Mouse (Mus musculus) CH12.LX (cell line): Measurements from ENCODE around the gene Dlg2. TPM values are rescaled to one million over a fixed set of nuclear protein-coding genes. Genes with fewer than 3 reads are reported as not detected.
A peak's percentile ranks its signal among the peaks of the same experiment; 100 is the strongest.

Experiments used
- DNase-seq: peaks from one replicate; pipeline ENCODE4 v3.0.0-alpha.2; 2013; ENCODE audit errors: extremely low read depth
- H3K27ac ChIP-seq: 2 replicates; pipeline ENCODE4 v1.5.1; 2012; ENCODE audit warnings: low read depth, mild to moderate bottlenecking, control low read depth, moderate library complexity; ENCODE audit not compliant: insufficient read depth
- H3K27me3 ChIP-seq: replicated peaks from 2 replicates; pipeline ENCODE3; 2012; ENCODE audit warnings: inconsistent platforms
- H3K36me3 ChIP-seq, 2 experiments: replicated peaks in 1 of 2; 2 replicates each; pipeline versions ENCODE3 to v1.6.1; 2012; ENCODE audit warnings: inconsistent platforms in 1 of 2, low read length in 1 of 2, mild to moderate bottlenecking in 1 of 2, mixed read lengths in 1 of 2, moderate library complexity in 1 of 2; ENCODE audit not compliant: control insufficient read depth in 1 of 2, insufficient read depth in 1 of 2
- H3K4me1 ChIP-seq, 2 experiments: 2 replicates each; pipeline ENCODE4 v1.6.1; 2012; ENCODE audit warnings: inconsistent platforms in 1 of 2, moderate library complexity in 1 of 2; ENCODE audit not compliant: insufficient read depth in 2 of 2, control insufficient read depth in 1 of 2
- H3K4me2 ChIP-seq: 2 replicates; pipeline ENCODE4 v1.6.1; 2012; ENCODE audit warnings: low read depth, mild to moderate bottlenecking, control low read depth; ENCODE audit not compliant: poor library complexity, insufficient read depth, severe bottlenecking
- H3K4me3 ChIP-seq, 3 experiments: fragments of 150-350 bp in 1 of 3; sonication (generic) in 1 of 3; replicated peaks in 1 of 3; 2 replicates each; pipeline versions ENCODE3 to v1.5.1; 2011 to 2012; ENCODE audit warnings: low read depth in 2 of 3, low read length in 2 of 3, mild to moderate bottlenecking in 2 of 3, moderate library complexity in 2 of 3, control low read depth in 1 of 3, improper control_type of control experiment in 1 of 3, inconsistent platforms in 1 of 3, mixed read lengths in 1 of 3; ENCODE audit not compliant: poor library complexity in 1 of 3
- H3K79me2 ChIP-seq: replicated peaks from 2 replicates; pipeline ENCODE4 v1.6.1; 2012; ENCODE audit warnings: mild to moderate bottlenecking, moderate library complexity; ENCODE audit not compliant: control insufficient read depth, poor library complexity, insufficient read depth, severe bottlenecking; ENCODE audit errors: extremely low read depth
- H3K9ac ChIP-seq: 2 replicates; pipeline ENCODE4 v1.6.1; 2012; ENCODE audit warnings: low read depth, mild to moderate bottlenecking, control low read depth, moderate library complexity; ENCODE audit not compliant: insufficient read depth
- H3K9me3 ChIP-seq: replicated peaks from 2 replicates; pipeline ENCODE3; 2012; ENCODE audit warnings: low read length, inconsistent platforms, mixed read lengths
- CHD1 ChIP-seq: IDR thresholded peaks from 2 replicates; pipeline ENCODE4 v1.6.1; 2012; ENCODE audit warnings: low read depth, low read length, improper control_type of control experiment, inconsistent platforms
- CTCF ChIP-seq, 2 experiments: IDR thresholded peaks in 1 of 2; conservative IDR thresholded peaks in 1 of 2; 2 replicates each; pipeline ENCODE4 v1.5.1; 2011 to 2012; ENCODE audit warnings: low read depth in 2 of 2, low read length in 2 of 2, improper control_type of control experiment in 1 of 2, inconsistent platforms in 1 of 2, mild to moderate bottlenecking in 1 of 2, moderate library complexity in 1 of 2
- GABPA ChIP-seq: IDR thresholded peaks from 2 replicates; pipeline ENCODE4 v1.6.1; 2012; ENCODE audit warnings: low read depth, low read length, improper control_type of control experiment, inconsistent platforms; ENCODE audit not compliant: insufficient replicate concordance
- IRF4 ChIP-seq: IDR thresholded peaks from 2 replicates; pipeline ENCODE4 v1.6.1; 2014; ENCODE audit warnings: low read depth, mild to moderate bottlenecking, inconsistent platforms, low read length, improper control_type of control experiment
- JUND ChIP-seq: conservative IDR thresholded peaks from 2 replicates; pipeline ENCODE4 v1.6.1; 2011; ENCODE audit warnings: low read depth, low read length, improper control_type of control experiment
- KAT2A ChIP-seq: IDR thresholded peaks from 2 replicates; pipeline ENCODE4 v1.6.1; 2012; ENCODE audit warnings: low read length, improper control_type of control experiment, inconsistent platforms; ENCODE audit not compliant: insufficient replicate concordance
- MAZ ChIP-seq: IDR thresholded peaks from 2 replicates; pipeline ENCODE4 v1.6.1; 2012; ENCODE audit warnings: low read depth, mild to moderate bottlenecking, inconsistent platforms, low read length, improper control_type of control experiment, moderate library complexity
- MEF2A ChIP-seq: IDR thresholded peaks from 2 replicates; pipeline ENCODE4 v1.6.1; 2014; ENCODE audit warnings: low read depth, mild to moderate bottlenecking, inconsistent platforms, low read length, improper control_type of control experiment, borderline replicate concordance
- POLR2A ChIP-seq: IDR thresholded peaks from 2 replicates; pipeline ENCODE4 v1.6.1; 2011; ENCODE audit warnings: low read depth, mild to moderate bottlenecking, improper control_type of control experiment, low read length
- RAD21 ChIP-seq: IDR thresholded peaks from 2 replicates; pipeline ENCODE4 v1.6.1; 2011; ENCODE audit warnings: low read depth, mild to moderate bottlenecking, low read length, improper control_type of control experiment, moderate library complexity
- RCOR1 ChIP-seq: conservative IDR thresholded peaks from 2 replicates; pipeline ENCODE4 v1.6.1; 2012; ENCODE audit warnings: low read depth, mild to moderate bottlenecking, inconsistent platforms, low read length, improper control_type of control experiment
- SMC3 ChIP-seq: IDR thresholded peaks from 2 replicates; pipeline ENCODE4 v1.6.1; 2011; ENCODE audit warnings: low read depth, low read length, improper control_type of control experiment
- TBP ChIP-seq: conservative IDR thresholded peaks from 2 replicates; pipeline ENCODE4 v1.6.1; 2011; ENCODE audit warnings: low read depth, low read length, improper control_type of control experiment
- TCF12 ChIP-seq: IDR thresholded peaks from 2 replicates; pipeline ENCODE4 v1.6.1; 2014; ENCODE audit warnings: low read depth, mild to moderate bottlenecking, inconsistent platforms, low read length, improper control_type of control experiment
- ZC3H11A ChIP-seq: IDR thresholded peaks from 2 replicates; pipeline ENCODE4 v1.6.1; 2012; ENCODE audit warnings: low read depth, mild to moderate bottlenecking, inconsistent platforms, low read length, improper control_type of control experiment
- ZMIZ1 ChIP-seq: IDR thresholded peaks from 2 replicates; pipeline ENCODE4 v1.6.1; 2012; ENCODE audit warnings: low read depth, mild to moderate bottlenecking, inconsistent platforms, low read length, improper control_type of control experiment
- ZNF384 ChIP-seq: IDR thresholded peaks from 2 replicates; pipeline ENCODE4 v1.6.1; 2012; ENCODE audit warnings: low read depth, low read length, improper control_type of control experiment, inconsistent platforms
- dilution Hi-C: fragments of 300-500 bp; cut with MboI; formaldehyde crosslinking; loops from 2 replicates; pipeline ENCODE4 v1.14.3; 2020; ENCODE audit warnings: low sequenced_read_pairs; ENCODE audit not compliant: extremely low pct_unique_long_range_greater_than_20kb, extremely low pct_ligation_motif_present
- in situ Hi-C: fragments of 300-500 bp; cut with MboI; formaldehyde crosslinking; loops from 3 replicates; pipeline ENCODE4 v1.14.3; 2019; ENCODE audit warnings: low sequenced_read_pairs, low pct_ligation_motif_present, low pct_unique_long_range_greater_than_20kb, mixed read lengths
- polyA plus RNA-seq: library from polyadenylated mRNA; unstranded; fragments of >175 nt; gene quantifications from 2 replicates; pipeline ENCODE4 v1.2.1, GENCODE M21; 2012; ENCODE audit warnings: low read depth; ENCODE audit not compliant: insufficient read length
- total RNA-seq, 2 experiments: library from RNA; depleted of rRNA; stranded (reverse); fragments of 300-350 nt in 1 of 2; fragments of >200 nt in 1 of 2; gene quantifications; 2 replicates each; pipeline ENCODE4 v1.2.3; 2012 to 2014

Gene Dlg2
- total and polyA plus RNA-seq, 3 experiments = 0.36 TPM; not detected in 2

DNA sequence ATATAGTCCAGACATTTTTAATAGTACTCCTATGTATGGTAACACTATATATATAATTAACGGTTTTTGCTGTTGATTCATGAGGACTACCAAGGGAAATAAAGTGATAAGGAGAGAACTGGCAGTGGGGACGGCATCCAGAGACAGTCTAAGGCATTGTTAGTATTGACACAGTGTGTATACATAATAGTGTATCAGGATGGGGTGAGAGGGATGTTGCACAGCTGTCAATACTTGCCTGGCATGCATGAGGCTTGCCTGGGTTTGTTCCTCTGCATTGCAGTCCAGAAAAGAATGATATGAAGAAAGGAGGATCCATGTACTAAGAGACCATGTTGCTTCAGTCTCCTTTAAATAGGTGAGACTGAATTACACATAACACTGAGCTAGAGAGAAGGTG lies 1845.3 kb downstream of the Dlg2 start:
- no peaks in the 10 kb centered on the region for H3K27me3 ChIP-seq
- no peak for DNase-seq
- no peak for TF ChIP-seq GABPA
- no peak for TF ChIP-seq MAZ
- TF ChIP-seq TBP = no peak
- TF ChIP-seq, all 38 proteins: peak for 0
- no peaks in the 10 kb centered on the region for H3K4me1 ChIP-seq
- H3K79me2 ChIP-seq = no peaks in the 10 kb centered on the region
- in situ Hi-C loops (loop anchor here (10.0 kb wide), 1 partner anchor 227 kb away; no protein-coding TSS in a partner anchor), dilution Hi-C loops (no loop called here)
- H3K4me2 ChIP-seq = no peak overlapping the region
- H3K36me3 ChIP-seq = no peaks in the 10 kb centered on the region
- H3K27ac ChIP-seq = no peak overlapping the region
- no peak overlapping the region for H3K4me3 ChIP-seq
- no peaks in the 10 kb centered on the region for H3K9me3 ChIP-seq
- H3K9ac ChIP-seq = no peak overlapping the region

DNA sequence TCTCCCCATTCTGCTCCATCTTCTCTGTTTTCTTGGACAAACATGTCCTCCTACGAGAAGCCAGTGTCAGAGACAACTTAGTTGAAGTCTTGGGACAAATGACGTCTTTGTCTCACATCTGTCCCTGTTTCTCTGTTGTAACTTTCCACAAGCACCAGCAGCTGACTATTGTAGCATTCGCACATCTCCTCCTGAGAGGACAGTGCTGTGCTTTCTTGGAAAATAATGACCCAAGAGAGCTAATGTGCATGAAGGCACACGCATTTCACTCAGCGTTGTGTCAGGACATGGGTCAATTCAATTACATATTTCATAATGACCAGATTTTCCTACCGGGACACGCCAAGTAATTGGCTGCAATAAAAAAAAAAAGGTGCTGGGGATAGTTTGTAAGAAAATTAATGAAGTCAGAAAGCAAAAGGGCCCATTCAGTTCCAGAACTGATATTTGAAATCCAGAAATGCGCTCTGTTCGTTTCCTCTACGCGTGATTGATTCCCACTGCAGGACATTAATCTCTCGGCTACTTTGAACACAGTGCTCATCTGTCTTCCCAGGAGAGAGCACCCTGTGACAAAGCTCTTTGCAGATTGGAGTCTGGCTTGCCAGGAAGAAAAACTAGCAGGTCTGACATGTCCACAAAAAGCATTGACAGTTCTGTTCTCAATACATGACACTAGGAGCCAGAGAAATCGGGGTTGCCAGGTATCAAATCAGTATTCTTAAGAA lies 1846.0 kb downstream of the Dlg2 start:
- Histone ChIP-seq H3K9ac (no peak overlapping the region), H3K9me3 (no peaks in the 10 kb centered on the region), H3K4me3 (no peak overlapping the region), H3K36me3 (no peaks in the 10 kb centered on the region), H3K27me3 (no peaks in the 10 kb centered on the region), H3K4me2 (no peak overlapping the region), H3K79me2 (no peaks in the 10 kb centered on the region), H3K27ac (no peak overlapping the region), H3K4me1 (no peaks in the 10 kb centered on the region)
- no peak for TF ChIP-seq RCOR1
- no peak for TF ChIP-seq ZNF384
- TF ChIP-seq CTCF (conservative IDR thresholded peaks at IDR 0.05 in 1 of 2, IDR thresholded peaks at IDR 0.05 in 1 of 2; ENCODE audit: low read depth in 2 of 2, low read length in 2 of 2) = no peak
- no peak for TF ChIP-seq ZMIZ1
- in situ Hi-C loops = loop anchor here (10.0 kb wide), 1 partner anchor 228 kb away; no protein-coding TSS in a partner anchor
- DNase-seq = no peak
- dilution Hi-C loops = no loop called here

DNA sequence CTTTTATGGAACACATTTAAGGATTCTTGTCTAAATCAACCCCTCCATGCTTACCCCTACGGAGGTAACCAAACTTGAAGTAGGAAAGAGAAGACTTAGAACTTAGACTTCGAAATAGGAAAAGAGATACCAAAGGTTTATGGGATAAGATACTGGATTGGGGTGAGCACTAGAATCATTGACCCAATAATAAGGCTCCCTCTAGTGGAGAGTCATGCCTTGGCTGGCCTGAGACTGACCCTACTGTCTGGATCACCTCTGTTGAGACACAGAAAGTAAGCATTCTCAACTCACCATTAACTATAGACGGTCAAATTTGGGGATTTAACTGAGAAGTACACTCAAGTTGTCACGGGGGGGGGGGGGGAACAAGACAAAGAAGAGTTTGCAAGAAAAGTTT lies 1847.2 kb downstream of the Dlg2 start:
- no peaks in the 10 kb centered on the region for H3K79me2 ChIP-seq
- H3K9ac ChIP-seq = no peak overlapping the region
- no peaks in the 10 kb centered on the region for H3K27me3 ChIP-seq
- H3K4me1 ChIP-seq = no peaks in the 10 kb centered on the region
- TF ChIP-seq CTCF (conservative IDR thresholded peaks at IDR 0.05 in 1 of 2, IDR thresholded peaks at IDR 0.05 in 1 of 2; ENCODE audit: low read depth in 2 of 2, low read length in 2 of 2) = peak; percentile 50 to 79
- TF ChIP-seq POLR2A = no peak
- TF ChIP-seq SMC3 = peak; percentile 83
- TF ChIP-seq CHD1 = no peak
- no peak for TF ChIP-seq MEF2A
- TF ChIP-seq RAD21 = peak; percentile 69
- no peak for TF ChIP-seq IRF4
- TF ChIP-seq TCF12 = no peak
- no peak for TF ChIP-seq JUND
- no peak for TF ChIP-seq KAT2A
- no peak for TF ChIP-seq TBP
- TF ChIP-seq ZC3H11A = peak; percentile 24; the same call in 1 of the 2 replicates
- TF ChIP-seq ZNF384 = no peak
- TF ChIP-seq, all 38 proteins: peak for 4
- dilution Hi-C loops (no loop called here), in situ Hi-C loops (loop anchor here (10.0 kb wide), 1 partner anchor 229 kb away; no protein-coding TSS in a partner anchor)
- Histone ChIP-seq H3K9me3 (no peaks in the 10 kb centered on the region), H3K4me2 (no peak overlapping the region), H3K27ac (no peak overlapping the region), H3K4me3 (no peak overlapping the region), H3K36me3 (no peaks in the 10 kb centered on the region)
- peak; percentile 47 for DNase-seq
